Mouse (Mus musculus) liver, postnatal 0 days (tissue): Measurements from ENCODE around the gene Mark2. TPM values are rescaled to one million over a fixed set of nuclear protein-coding genes. Genes with fewer than 3 reads are reported as not detected.

Experiments
- ATAC-seq: fragments of 200-750 bp; cut with Nextera tagmentation; 2 replicates; pipeline ENCODE4 v1.8.0; 2017; ENCODE audit warnings: mild to moderate bottlenecking, moderate library complexity
- DNase-seq: peaks from one replicate; pipeline ENCODE4 v3.0.0-alpha.2; 2016
- H3K27ac ChIP-seq: fragments of 300-500 bp; sonication (generic); 2 replicates; pipeline ENCODE4 v1.5.1; 2014; ENCODE audit warnings: antibody characterized with exemption, moderate library complexity, mild to moderate bottlenecking, low read depth
- H3K27me3 ChIP-seq: fragments of 300-500 bp; sonication (generic); 2 replicates; pipeline ENCODE4 v1.6.1; 2014; ENCODE audit warnings: low read length, control low read depth, mixed read lengths; ENCODE audit not compliant: insufficient read depth
- H3K36me3 ChIP-seq: fragments of 300-500 bp; sonication (generic); replicated peaks from 2 replicates; pipeline ENCODE4 v1.6.1; 2014; ENCODE audit warnings: mild to moderate bottlenecking, control low read depth, low read length, moderate library complexity, mixed read lengths; ENCODE audit not compliant: insufficient read depth
- H3K4me1 ChIP-seq: fragments of 300-500 bp; sonication (generic); 2 replicates; pipeline ENCODE4 v1.6.1; 2014; ENCODE audit warnings: antibody characterized with exemption, mild to moderate bottlenecking, control low read depth; ENCODE audit not compliant: insufficient read depth
- H3K4me2 ChIP-seq: fragments of 300-500 bp; sonication (generic); 2 replicates; pipeline ENCODE4 v1.6.1; 2014; ENCODE audit warnings: low read depth, mild to moderate bottlenecking, low read length, moderate library complexity, mixed read lengths
- H3K4me3 ChIP-seq: fragments of 300-500 bp; sonication (generic); 2 replicates; pipeline ENCODE4 v1.5.1; 2014; ENCODE audit warnings: low read depth, low read length
- H3K9ac ChIP-seq: fragments of 300-500 bp; sonication (generic); replicated peaks from 2 replicates; pipeline ENCODE4 v1.6.1; 2014; ENCODE audit warnings: mild to moderate bottlenecking, moderate library complexity
- H3K9me3 ChIP-seq: fragments of 300-500 bp; sonication (generic); 2 replicates; pipeline ENCODE4 v1.6.1; 2016; ENCODE audit warnings: mild to moderate bottlenecking, control low read depth, low read length, mixed read lengths
- CTCF ChIP-seq: sonication (generic); IDR thresholded peaks from 2 replicates; pipeline ENCODE4 v1.5.1; 2016; ENCODE audit warnings: antibody characterized with exemption, low read depth
- EP300 ChIP-seq: IDR thresholded peaks from 2 replicates; pipeline ENCODE4 v1.6.1; 2016; ENCODE audit warnings: antibody characterized with exemption, low read depth, mild to moderate bottlenecking
- WGBS: fragments of 180-500 bp; shearing (Covaris S2); extraction: QIAGEN DNeasy Blood & Tissue Kit; methylation state at CpG from one replicate; pipeline ENCODE4 v1.1.7; 2014; ENCODE audit not compliant: insufficient replicate concordance; 5-methylcytosine and 5-hydroxymethylcytosine counted together
- polyA plus RNA-seq: library from polyadenylated mRNA; unstranded; fragments of >200 nt; fragmentation: Nextera tagmentation; extraction: Ambion mirVana; gene quantifications from 2 replicates; pipeline ENCODE4 v1.2.1, GENCODE M21; 2015

The Mark2 gene
- polyA plus RNA-seq, 1 experiment from 2014 or later, result 11.9 TPM

DNA sequence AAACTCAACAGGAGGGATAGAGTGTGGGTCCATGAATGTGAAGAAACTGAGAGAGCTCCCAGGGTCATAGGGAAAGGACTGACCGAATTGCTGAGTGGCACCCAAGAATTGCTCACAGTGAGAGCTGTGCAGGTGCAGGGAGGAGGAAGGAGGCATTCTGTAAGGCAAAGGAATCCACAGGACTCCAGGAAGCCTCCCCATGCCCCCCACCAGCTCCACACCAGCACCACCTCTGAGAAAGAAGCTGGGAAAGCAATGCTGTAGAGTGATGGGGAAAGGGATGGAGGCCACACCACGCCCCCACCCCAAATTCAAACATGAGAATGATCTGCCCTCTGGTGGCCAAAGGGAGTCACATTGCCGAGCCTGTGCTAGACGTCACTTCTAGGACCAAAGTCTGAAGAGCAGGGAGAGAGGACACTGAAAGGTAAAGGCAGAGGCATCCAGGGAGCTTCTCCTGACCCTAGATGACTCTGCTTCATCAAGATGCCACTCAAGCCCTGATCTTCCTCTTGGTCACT is 3.6 kb upstream of the Mark2 start:
- no peaks in the 10 kb centered on the region for H3K36me3 ChIP-seq
- WGBS, result 16% methylated on average over 4 of the region's 4 CpGs
- no peak overlapping the region for H3K27ac ChIP-seq
- no peaks in the 10 kb centered on the region for H3K27me3 ChIP-seq
- ATAC-seq, result no peak
- no peak overlapping the region for H3K4me3 ChIP-seq
- peaks cover 3% of the 10 kb centered on the region for H3K4me1 ChIP-seq
- no peaks in the 10 kb centered on the region for H3K9me3 ChIP-seq
- TF ChIP-seq EP300 (no peak), CTCF (peak; percentile 79)
- no peak overlapping the region for H3K9ac ChIP-seq
- DNase-seq, result peak; percentile 44
- H3K4me2 ChIP-seq, result no peak overlapping the region

DNA sequence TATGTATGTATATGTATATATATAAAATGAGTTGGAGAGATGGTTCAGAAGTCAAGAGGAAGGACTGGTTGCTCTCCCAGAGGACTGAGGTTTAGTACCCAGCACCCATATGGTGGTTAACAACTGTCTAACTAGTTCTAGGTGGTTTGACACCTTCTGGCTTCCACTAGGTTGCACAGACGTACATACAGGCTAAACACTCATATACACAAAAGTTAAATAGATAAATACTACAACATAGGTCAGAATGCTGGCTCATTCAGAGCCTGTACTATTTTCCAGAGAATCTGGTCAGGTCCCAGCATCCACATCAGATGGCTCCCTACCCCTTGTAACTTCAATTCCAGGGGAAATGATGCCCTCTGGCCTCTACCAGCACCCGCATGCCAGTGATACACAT is 986 bp upstream of the Mark2 start:
- no peaks in the 10 kb centered on the region for H3K9me3 ChIP-seq
- no peaks in the 10 kb centered on the region for H3K36me3 ChIP-seq
- no peak overlapping the region for H3K4me2 ChIP-seq
- no peak overlapping the region for H3K4me3 ChIP-seq
- no peaks in the 10 kb centered on the region for H3K27me3 ChIP-seq
- TF ChIP-seq CTCF (no peak), EP300 (no peak)
- H3K27ac ChIP-seq, result no peak overlapping the region
- no peak for ATAC-seq
- 86% methylated on average over 2 of the region's 2 CpGs for WGBS
- no peak overlapping the region for H3K9ac ChIP-seq
- peaks cover 28% of the 10 kb centered on the region for H3K4me1 ChIP-seq
- DNase-seq, result no peak

DNA sequence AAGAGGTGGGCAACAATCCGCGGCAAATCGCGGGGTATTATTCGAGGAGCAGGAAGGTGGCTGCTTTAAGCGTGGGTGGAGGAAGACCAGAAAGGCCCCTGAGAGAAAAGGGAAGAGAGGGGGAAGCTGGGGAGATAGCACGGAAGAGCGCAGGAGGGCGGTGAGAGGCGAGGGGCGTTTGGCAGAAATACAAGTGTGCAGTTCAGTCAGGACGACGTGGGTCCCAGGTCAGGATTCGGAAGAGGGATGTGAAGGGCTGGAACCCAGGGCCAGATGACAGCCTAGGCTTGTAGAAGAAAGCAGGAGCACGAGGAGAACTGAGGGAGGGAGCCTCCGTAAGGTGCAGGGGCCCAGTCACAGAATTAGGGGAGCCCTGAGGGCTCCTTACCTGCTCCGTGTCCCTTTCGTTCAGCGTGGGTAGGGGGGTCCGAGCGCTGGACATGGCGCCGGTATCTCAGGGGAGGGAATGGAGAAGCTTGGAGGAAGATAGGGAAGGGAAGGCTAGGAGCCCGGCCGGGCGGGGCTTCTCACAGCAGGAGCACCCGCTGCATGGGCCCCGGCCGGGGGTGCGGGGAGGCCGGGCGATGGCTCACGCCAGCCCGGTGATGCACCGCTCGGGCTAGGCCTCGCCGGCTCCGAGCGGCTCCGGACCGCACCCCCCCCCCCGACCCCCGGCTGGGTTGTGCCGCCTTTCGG is 732 bp downstream of the Mark2 start:
- peak overlapping the region; percentile 88 for H3K27ac ChIP-seq
- peaks cover under 1% of the 10 kb centered on the region; the same call in 1 of the 2 replicates for H3K36me3 ChIP-seq
- DNase-seq, result no peak
- peak overlapping the region; percentile 75 for H3K4me3 ChIP-seq
- TF ChIP-seq CTCF, result no peak
- H3K9ac ChIP-seq, result peak overlapping the region; percentile 93
- H3K27me3 ChIP-seq, result no peaks in the 10 kb centered on the region
- peak; percentile 66 for ATAC-seq
- peaks cover 36% of the 10 kb centered on the region for H3K4me1 ChIP-seq
- no peaks in the 10 kb centered on the region for H3K9me3 ChIP-seq
- H3K4me2 ChIP-seq, result peak overlapping the region; percentile 98
- WGBS, result under 1% methylated on average over 27 of the region's 46 CpGs

DNA sequence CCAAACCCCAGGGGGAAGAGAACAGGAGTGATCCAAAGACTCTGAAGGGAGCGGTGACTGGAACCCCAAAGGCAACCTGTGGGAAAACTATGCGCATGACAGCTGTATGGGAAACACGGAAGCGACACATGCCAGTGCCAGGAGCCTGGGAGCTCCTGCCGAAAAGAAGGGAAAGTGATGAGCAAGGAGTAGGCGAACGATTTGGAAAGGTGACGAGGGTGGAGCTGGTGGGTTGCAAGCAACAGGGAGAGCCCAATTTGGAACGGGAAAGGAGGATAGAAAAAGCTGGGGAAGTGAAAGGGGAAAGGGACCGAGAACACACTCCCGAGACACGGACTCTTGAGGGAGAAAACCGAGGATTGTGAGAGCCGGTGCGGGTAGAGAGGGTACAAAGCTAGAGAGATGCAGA is 1.3 kb downstream of the Mark2 start:
- no peak for TF ChIP-seq CTCF
- no peak for TF ChIP-seq EP300
- Histone ChIP-seq H3K4me2 (peak overlapping the region; percentile 98), H3K4me1 (peaks cover 36% of the 10 kb centered on the region), H3K36me3 (peaks cover 6% of the 10 kb centered on the region; the same call in 1 of the 2 replicates), H3K9me3 (no peaks in the 10 kb centered on the region), H3K4me3 (peak overlapping the region; percentile 75), H3K27me3 (no peaks in the 10 kb centered on the region), H3K27ac (peak overlapping the region; percentile 88; the same call in 1 of the 2 replicates), H3K9ac (peak overlapping the region; percentile 93)
- WGBS, result 1% methylated on average over 15 of the region's 15 CpGs
- ATAC-seq (no peak), DNase-seq (peak; percentile 26)

DNA sequence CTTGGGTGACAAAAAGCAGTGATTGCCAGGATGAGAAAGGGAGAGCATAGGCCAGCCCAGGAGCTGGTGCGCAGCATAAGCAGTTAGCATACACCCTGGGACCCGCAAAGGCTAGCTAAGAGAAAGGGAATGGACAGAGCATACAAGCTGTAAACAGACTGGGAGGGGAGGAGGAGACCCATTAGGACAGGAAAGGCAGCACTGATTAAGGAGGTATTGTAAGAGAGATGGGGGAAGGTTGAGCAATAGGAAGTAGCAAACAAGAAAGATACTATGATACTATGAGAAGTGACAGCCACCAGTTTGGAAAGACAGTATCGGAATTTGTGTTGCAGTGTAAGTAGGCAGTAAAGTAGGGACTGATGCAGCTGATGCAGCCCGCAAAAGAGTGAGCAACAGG is 1.8 kb downstream of the Mark2 start:
- Histone ChIP-seq H3K4me1 (peaks cover 36% of the 10 kb centered on the region), H3K36me3 (peaks cover 6% of the 10 kb centered on the region; the same call in 1 of the 2 replicates), H3K27me3 (no peaks in the 10 kb centered on the region), H3K9ac (peak overlapping the region; percentile 93), H3K27ac (peak overlapping the region; percentile 88; the same call in 1 of the 2 replicates), H3K9me3 (no peaks in the 10 kb centered on the region), H3K4me2 (peak overlapping the region; percentile 98), H3K4me3 (peak overlapping the region; percentile 75)
- ATAC-seq (no peak), DNase-seq (no peak)
- TF ChIP-seq CTCF (no peak), EP300 (no peak)
- 35% methylated on average over 4 of the region's 4 CpGs for WGBS

DNA sequence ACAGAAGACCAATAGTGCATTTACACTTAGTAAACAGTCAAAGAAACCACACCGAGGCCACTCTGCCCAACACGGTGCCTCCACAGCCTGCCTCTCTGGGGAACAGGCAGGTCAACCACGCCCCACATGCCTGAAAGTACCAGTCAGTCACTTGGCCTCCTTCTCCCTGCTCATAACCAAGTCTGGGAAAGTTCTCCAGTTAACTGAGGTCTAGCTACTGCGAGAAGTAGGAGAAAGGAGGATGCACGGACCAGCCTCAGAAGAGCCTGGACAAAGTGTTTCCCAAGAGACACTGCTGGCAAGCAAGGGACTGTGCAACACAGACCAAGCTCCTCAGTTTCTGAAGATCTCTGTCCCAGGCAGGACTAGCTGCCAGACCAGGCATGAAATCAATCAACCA is 2.6 kb downstream of the Mark2 start:
- DNase-seq (no peak), ATAC-seq (no peak)
- no peaks in the 10 kb centered on the region for H3K27me3 ChIP-seq
- H3K4me2 ChIP-seq, result peak overlapping the region; percentile 98
- peaks cover 6% of the 10 kb centered on the region; the same call in 1 of the 2 replicates for H3K36me3 ChIP-seq
- 42% methylated on average over 5 of the region's 5 CpGs for WGBS
- no peak for TF ChIP-seq EP300
- no peak for TF ChIP-seq CTCF
- H3K4me1 ChIP-seq, result peaks cover 36% of the 10 kb centered on the region
- no peak overlapping the region for H3K27ac ChIP-seq
- peak overlapping the region; percentile 75; the same call in 1 of the 2 replicates for H3K4me3 ChIP-seq
- peak overlapping the region; percentile 93 for H3K9ac ChIP-seq
- H3K9me3 ChIP-seq, result no peaks in the 10 kb centered on the region
